Mouse (Mus musculus): ENCODE results near the gene Xkr7. TPM values are rescaled to one million over a fixed set of nuclear protein-coding genes. Genes with fewer than 3 reads are reported as not detected.

Gene Xkr7
- 1.2 and 1.6 TPM in 2 replicates for polyA plus RNA-seq (2015; fragmentation: Nextera tagmentation; extraction: Ambion mirVana)

DNA sequence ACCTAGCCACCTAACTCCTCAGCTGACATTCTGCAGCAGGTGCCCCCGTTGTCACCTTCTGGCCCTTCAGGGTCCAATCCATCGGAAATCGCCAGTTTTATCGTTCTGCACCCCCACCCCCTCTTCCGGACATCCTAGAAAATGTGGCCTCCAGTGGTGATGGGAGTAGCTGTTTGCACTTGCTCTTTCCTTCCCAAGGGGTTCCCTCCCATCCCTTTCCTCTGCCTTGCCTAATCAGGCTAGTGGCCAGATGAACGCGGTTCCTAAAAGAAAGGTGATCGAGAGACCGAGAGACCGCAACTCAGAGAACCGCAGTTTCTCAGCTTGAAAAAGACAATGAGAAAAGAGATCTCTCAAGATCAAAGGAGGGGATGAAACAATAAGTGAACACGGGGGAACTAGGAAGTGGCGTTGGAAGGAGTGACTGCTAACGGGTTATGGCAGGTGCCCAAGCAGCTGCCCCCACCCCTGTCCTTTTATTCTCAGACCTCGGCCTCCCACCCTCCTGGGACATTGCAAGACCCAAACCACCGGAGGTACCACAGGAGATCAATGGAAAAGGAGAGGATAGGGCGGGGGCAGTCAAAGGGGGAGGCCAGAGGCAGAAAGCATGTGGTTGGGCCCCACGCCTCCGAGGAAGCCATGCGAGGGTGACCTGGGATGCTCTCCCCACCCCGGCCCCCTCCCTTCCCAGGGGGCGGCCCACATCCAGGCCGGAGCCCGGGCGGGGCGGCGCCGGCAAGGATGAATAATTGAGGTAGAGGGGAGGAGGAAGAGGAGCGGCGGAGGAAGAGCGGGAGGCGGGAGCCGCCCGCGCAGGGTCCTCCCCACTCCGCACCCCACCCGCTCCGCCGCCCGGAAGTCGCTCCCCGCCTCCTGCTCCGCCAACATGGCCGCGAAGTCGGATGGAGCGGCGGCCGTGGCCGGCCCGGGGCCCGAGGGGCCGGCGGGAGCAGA lies at the start of gene Xkr7:
Gene Xkr7 (plus strand): TSS at position 727 of the 957 bp plus-strand sequence.

DNA sequence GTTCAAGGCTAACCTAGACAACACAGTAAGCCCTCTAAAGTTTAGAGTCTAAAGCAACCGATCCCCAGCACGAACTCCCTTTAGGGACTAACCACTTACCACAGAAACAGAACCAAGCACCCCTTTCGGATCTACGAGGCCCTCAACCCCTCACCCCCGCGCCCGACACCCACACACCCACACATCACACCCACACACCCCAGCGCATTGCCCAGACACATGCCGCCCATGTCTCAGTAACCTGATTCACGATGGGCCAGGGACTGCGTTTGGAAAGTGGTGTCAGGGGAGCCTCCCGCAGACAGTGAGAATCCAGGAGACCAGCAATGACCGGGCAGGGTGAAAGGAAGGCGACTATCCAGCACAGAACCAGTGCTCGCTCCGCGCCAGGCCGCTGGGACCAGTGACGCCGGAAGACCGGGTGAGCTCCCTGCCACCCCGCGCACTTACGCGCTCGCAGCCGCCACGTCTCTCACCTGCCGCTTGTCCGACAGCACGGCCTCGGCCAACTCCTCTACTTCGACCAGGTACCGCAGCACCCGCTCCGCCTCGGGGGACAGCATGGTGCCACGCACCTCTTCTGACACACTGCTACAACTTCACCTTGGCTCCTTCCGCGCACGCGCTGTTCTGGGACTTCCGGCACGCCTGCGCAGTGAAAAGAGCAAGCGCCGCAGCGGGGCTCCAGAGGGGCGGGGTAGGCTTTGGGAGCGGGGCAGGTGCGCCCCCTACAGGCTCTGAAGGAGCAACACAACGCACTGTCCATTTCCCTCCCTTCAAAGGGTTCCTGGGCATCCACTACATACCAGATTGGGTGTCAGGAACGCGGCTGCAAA lies 16.7 kb upstream of the Xkr7 start, which contains the start of gene Pdrg1:
Gene Pdrg1 (minus strand): TSS at position 670 of the 836 bp plus-strand sequence.

DNA sequence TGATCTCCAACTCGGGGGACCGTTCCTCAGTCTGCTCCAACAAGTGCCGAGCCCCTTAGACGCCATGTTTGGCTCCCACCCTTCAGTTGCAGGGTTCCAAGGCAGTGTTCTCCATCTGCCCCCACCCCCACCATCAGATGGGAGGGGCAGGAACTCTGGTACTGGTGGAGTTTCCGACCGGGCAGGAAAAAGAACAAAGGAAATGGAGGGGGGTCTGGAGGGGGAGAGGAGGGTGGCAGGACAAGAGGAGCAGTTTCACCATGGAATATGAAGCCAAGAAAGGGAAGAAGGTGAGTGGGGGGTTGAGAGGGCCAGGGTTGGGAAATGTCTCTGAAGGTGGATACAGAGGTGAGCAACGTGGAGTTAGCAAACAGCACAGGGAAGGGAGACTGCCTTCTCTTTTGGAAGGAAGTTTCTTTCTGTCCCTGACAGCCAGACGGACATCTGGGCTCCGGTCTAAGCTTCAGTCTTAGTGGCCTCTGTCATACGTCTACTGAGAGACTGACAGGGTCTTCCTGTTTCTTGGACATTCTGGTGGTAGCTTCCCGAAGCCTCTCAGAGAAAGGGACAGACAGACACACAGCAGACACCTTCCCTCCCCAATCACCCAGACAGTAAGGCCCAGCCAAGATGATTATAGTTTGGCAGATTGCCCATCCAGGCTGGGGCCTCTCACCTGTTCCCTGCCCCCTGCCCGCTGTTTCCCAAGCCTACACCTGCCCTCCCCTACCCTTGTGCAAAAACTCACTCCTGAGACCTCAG lies 34.3 kb downstream of the Xkr7 start, which contains the start of gene Ccm2l:
Gene Ccm2l (plus strand): TSS at position 209 of the 762 bp plus-strand sequence.

Other genes starting within 250 kb of the Xkr7 start
- gene Bcl2l1, start 200.1 kb upstream of the Xkr7 start, polyA plus RNA-seq (2015; fragmentation: Nextera tagmentation; extraction: Ambion mirVana), result 83.6 and 92.9 TPM in 2 replicates
- gene Tpx2, start 183.9 kb upstream of the Xkr7 start, polyA plus RNA-seq (2015; fragmentation: Nextera tagmentation; extraction: Ambion mirVana), result 6.6 TPM in 2 replicates
- gene Mylk2, start 120.5 kb upstream of the Xkr7 start, polyA plus RNA-seq (2015; fragmentation: Nextera tagmentation; extraction: Ambion mirVana), result not detected in 2 replicates
- gene Foxs1, start 98.6 kb upstream of the Xkr7 start, polyA plus RNA-seq (2015; fragmentation: Nextera tagmentation; extraction: Ambion mirVana), result 2.9 and 3.9 TPM in 2 replicates
- 25.0 and 28.6 TPM in 2 replicates for gene Dusp15, start 80.2 kb upstream of the Xkr7 start, polyA plus RNA-seq (2015; fragmentation: Nextera tagmentation; extraction: Ambion mirVana)
- gene Ttll9, start 69.4 kb upstream of the Xkr7 start, polyA plus RNA-seq (2015; fragmentation: Nextera tagmentation; extraction: Ambion mirVana), result 6.0 and 6.9 TPM in 2 replicates
- gene Pdrg1, start 16.4 kb upstream of the Xkr7 start, polyA plus RNA-seq (2015; fragmentation: Nextera tagmentation; extraction: Ambion mirVana), result 232 and 240 TPM in 2 replicates
- 1.4 and 2.3 TPM in 2 replicates for gene Ccm2l, start 34.1 kb downstream of the Xkr7 start, polyA plus RNA-seq (2015; fragmentation: Nextera tagmentation; extraction: Ambion mirVana)
- 6.4 and 6.8 TPM in 2 replicates for gene Hck, start 76.6 kb downstream of the Xkr7 start, polyA plus RNA-seq (2015; fragmentation: Nextera tagmentation; extraction: Ambion mirVana)
- gene Tm9sf4, start 129.5 kb downstream of the Xkr7 start, polyA plus RNA-seq (2015; fragmentation: Nextera tagmentation; extraction: Ambion mirVana), result 70.4 and 79.2 TPM in 2 replicates
- 36.7 and 37.9 TPM in 2 replicates for gene Tspyl3, start 193.6 kb downstream of the Xkr7 start, polyA plus RNA-seq (2015; fragmentation: Nextera tagmentation; extraction: Ambion mirVana)
- gene Plagl2, start 209.6 kb downstream of the Xkr7 start, polyA plus RNA-seq (2015; fragmentation: Nextera tagmentation; extraction: Ambion mirVana), result 2.4 and 3.2 TPM in 2 replicates
- 4.2 and 4.6 TPM in 2 replicates for gene Pofut1, start 209.7 kb downstream of the Xkr7 start, polyA plus RNA-seq (2015; fragmentation: Nextera tagmentation; extraction: Ambion mirVana)